Mouse (Mus musculus): Measurements from ENCODE around the gene P2ry10b. TPM values are rescaled to one million over a fixed set of nuclear protein-coding genes. Genes with fewer than 3 reads are reported as not detected.

Gene P2ry10b
- polyA plus RNA-seq, 1 experiment from 2014 or later = 0.19 TPM

DNA sequence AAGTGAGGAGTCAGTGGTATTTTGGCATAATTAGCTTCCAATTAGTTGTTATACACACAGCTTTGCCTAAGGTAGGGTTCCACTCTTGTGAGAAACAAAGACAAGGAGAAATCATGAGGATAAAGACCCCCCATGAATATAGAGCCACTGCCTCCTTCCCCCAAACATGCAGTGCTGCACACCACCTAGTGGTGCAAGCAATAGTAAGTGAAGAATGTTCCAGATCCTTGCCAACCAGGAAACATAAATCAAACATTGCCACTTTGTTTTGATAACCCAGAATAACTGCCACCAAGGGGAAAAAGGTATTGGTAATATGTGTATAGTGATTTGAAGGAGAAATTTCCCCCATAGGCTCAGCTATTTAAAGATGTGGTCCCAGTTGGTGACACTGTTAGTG, 11.8 kb downstream of the P2ry10b start:
- H3K4me3 ChIP-seq (ENCODE audit: low read depth, low read length) = no peak overlapping the region
- no peak for ATAC-seq (ENCODE audit: low read depth)
- H3K27me3 ChIP-seq (ENCODE audit: control insufficient read depth, insufficient read depth, low read length) = no peaks in the 10 kb centered on the region
- H3K9ac ChIP-seq (replicated peaks; ENCODE audit: low read depth, low read length) = no peak overlapping the region
- no peak overlapping the region for H3K27ac ChIP-seq (ENCODE audit: low read depth, low read length)
- H3K4me2 ChIP-seq (ENCODE audit: low read depth, low read length) = no peak overlapping the region
- no peaks in the 10 kb centered on the region for H3K4me1 ChIP-seq (ENCODE audit: control insufficient read depth, insufficient read depth, low read length)
- no peaks in the 10 kb centered on the region for H3K9me3 ChIP-seq (ENCODE audit: control insufficient read depth, low read length)
- H3K36me3 ChIP-seq (ENCODE audit: control insufficient read depth, insufficient read depth, low read length) = no peaks in the 10 kb centered on the region

DNA sequence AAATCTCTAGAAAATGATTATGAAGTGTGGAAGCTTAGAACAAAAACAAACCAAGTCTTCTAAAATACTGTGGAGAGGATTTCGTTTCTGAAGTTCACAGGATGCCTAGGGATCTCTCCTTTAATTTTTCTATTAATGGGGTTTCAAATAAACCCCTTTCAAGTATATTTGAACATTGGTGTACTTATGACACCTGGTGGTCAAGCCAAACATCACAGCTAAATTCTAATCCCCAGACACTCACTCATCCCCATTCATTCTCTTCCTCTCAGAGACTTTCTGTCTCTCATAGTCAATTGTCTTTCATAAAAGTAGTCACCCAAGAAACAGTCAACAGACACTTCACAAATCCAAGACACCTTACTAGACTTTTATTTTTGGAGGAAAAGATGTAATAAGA, 19.6 kb downstream of the P2ry10b start:
- Histone ChIP-seq H3K9ac (replicated peaks; ENCODE audit: low read depth, low read length) (no peak overlapping the region), H3K4me1 (ENCODE audit: control insufficient read depth, insufficient read depth, low read length) (no peaks in the 10 kb centered on the region), H3K36me3 (ENCODE audit: control insufficient read depth, insufficient read depth, low read length) (no peaks in the 10 kb centered on the region), H3K4me2 (ENCODE audit: low read depth, low read length) (no peak overlapping the region), H3K27me3 (ENCODE audit: control insufficient read depth, insufficient read depth, low read length) (no peaks in the 10 kb centered on the region), H3K27ac (ENCODE audit: low read depth, low read length) (no peak overlapping the region), H3K4me3 (ENCODE audit: low read depth, low read length) (no peak overlapping the region), H3K9me3 (ENCODE audit: control insufficient read depth, low read length) (no peaks in the 10 kb centered on the region)
- WGBS = 16% methylated on average over 1 of the region's 1 CpGs
- ATAC-seq (ENCODE audit: low read depth) = no peak

DNA sequence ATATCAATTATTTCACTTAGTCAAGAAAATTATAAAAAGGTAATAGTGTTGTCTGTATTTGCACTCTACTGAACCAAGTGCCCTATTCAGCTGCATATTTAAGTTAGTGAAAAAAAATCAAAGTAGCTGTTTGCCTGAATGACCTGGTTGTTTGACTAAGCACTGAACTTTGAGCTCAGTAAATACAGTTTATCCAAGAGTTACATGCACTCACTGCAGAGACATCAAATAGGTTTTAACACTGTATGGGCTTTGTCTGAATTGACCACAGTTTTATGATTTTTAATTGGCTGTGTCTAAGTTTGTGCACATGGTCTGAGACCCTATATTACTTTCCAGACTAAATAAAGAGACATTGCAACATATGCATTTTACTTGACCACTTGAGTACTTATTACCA, 20.4 kb downstream of the P2ry10b start:
- ATAC-seq (ENCODE audit: low read depth) = no peak
- H3K4me1 ChIP-seq (ENCODE audit: control insufficient read depth, insufficient read depth, low read length) = no peaks in the 10 kb centered on the region
- H3K4me3 ChIP-seq (ENCODE audit: low read depth, low read length) = no peak overlapping the region
- H3K27me3 ChIP-seq (ENCODE audit: control insufficient read depth, insufficient read depth, low read length) = no peaks in the 10 kb centered on the region
- H3K27ac ChIP-seq (ENCODE audit: low read depth, low read length) = no peak overlapping the region
- H3K36me3 ChIP-seq (ENCODE audit: control insufficient read depth, insufficient read depth, low read length) = no peaks in the 10 kb centered on the region
- no peak overlapping the region for H3K9ac ChIP-seq (replicated peaks; ENCODE audit: low read depth, low read length)
- H3K4me2 ChIP-seq (ENCODE audit: low read depth, low read length) = no peak overlapping the region
- H3K9me3 ChIP-seq (ENCODE audit: control insufficient read depth, low read length) = no peaks in the 10 kb centered on the region

DNA sequence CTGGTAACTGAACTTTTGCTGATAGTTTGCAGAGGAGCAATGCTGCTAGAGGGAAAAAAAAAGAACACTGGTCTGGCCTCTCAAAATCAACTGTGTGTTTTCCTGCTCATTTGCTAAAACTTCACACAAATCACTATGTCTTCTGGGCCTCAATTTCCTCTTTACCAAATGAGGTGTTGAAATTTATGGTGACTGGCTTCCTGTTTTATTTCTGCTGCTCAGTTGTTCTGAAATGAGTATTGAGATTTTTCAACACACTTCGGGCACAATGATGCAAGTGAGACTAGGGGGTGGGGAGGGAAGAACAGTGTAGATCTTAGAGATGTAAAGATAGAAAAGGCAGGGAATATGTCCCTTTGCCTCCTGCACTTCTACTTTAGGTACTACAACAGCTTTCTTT, 30.0 kb downstream of the P2ry10b start:
- no peak for ATAC-seq (ENCODE audit: low read depth)
- Histone ChIP-seq H3K4me3 (ENCODE audit: low read depth, low read length) (no peak overlapping the region), H3K4me1 (ENCODE audit: control insufficient read depth, insufficient read depth, low read length) (no peaks in the 10 kb centered on the region), H3K9ac (replicated peaks; ENCODE audit: low read depth, low read length) (no peak overlapping the region), H3K36me3 (ENCODE audit: control insufficient read depth, insufficient read depth, low read length) (no peaks in the 10 kb centered on the region), H3K27ac (ENCODE audit: low read depth, low read length) (no peak overlapping the region), H3K4me2 (ENCODE audit: low read depth, low read length) (no peak overlapping the region), H3K9me3 (ENCODE audit: control insufficient read depth, low read length) (no peaks in the 10 kb centered on the region), H3K27me3 (ENCODE audit: control insufficient read depth, insufficient read depth, low read length) (no peaks in the 10 kb centered on the region)
- 76% methylated on average over 1 of the region's 1 CpGs for WGBS

DNA sequence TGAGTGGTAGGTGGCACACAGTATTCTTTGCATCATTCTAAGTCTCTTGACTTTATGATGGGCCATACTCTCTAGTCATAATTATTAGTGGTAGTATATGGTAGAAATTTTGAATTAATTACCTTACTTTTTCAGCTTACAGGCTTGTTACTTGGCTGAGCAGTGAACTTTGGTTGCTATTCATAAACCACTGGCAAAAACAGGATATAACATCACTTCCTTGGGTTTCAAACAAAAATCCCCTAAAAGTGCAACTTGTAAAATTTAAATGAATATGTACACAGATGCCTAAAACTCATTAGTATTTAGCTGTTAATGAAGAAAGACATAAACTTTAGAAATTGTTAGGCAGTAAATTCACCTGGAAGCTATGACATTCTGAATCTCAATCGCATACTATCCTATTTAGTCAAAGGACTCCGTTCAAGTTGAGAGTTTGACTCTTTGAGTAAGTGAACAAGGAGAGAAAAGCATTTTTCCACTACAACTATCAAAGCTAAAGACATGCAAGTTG, 68.9 kb downstream of the P2ry10b start:
- H3K4me1 ChIP-seq (ENCODE audit: control insufficient read depth, insufficient read depth, low read length) = no peaks in the 10 kb centered on the region
- no peaks in the 10 kb centered on the region for H3K36me3 ChIP-seq (ENCODE audit: control insufficient read depth, insufficient read depth, low read length)
- no peak for ATAC-seq (ENCODE audit: low read depth)
- no peaks in the 10 kb centered on the region for H3K9me3 ChIP-seq (ENCODE audit: control insufficient read depth, low read length)
- no peak overlapping the region for H3K27ac ChIP-seq (ENCODE audit: low read depth, low read length)
- H3K27me3 ChIP-seq (ENCODE audit: control insufficient read depth, insufficient read depth, low read length) = no peaks in the 10 kb centered on the region
- H3K4me3 ChIP-seq (ENCODE audit: low read depth, low read length) = no peak overlapping the region
- H3K4me2 ChIP-seq (ENCODE audit: low read depth, low read length) = no peak overlapping the region
- H3K9ac ChIP-seq (replicated peaks; ENCODE audit: low read depth, low read length) = no peak overlapping the region
- WGBS = 85% methylated on average over 2 of the region's 2 CpGs

Other genes with a start within 250 kb of the P2ry10b start
- 6.1 and 10.4 TPM in 2 replicates for gene Lpar4, start 228.3 kb upstream of the P2ry10b start, polyA plus RNA-seq (2014; fragmentation: Nextera tagmentation; extraction: Ambion mirVana)
- not detected in 2 replicates for gene P2ry10, start 60.4 kb upstream of the P2ry10b start, polyA plus RNA-seq (2014; fragmentation: Nextera tagmentation; extraction: Ambion mirVana)
- gene Gpr174, start 107.0 kb downstream of the P2ry10b start, polyA plus RNA-seq (2014; fragmentation: Nextera tagmentation; extraction: Ambion mirVana) = not detected in 2 replicates

All from neural tube, embryonic 14.5 days (tissue).